ENCODE assay signal across 6 mouse cellular contexts in genomic region chr2:147022041-147022440, GRCm38 (mm10). TPM values are rescaled to one million over a fixed set of nuclear protein-coding genes. Genes with fewer than 3 reads are reported as not detected.
DNase-seq lines count a peak whose midpoint lies in the region; ATAC-seq and TF ChIP-seq lines count a peak whose summit lies in the region.
"Not testable (repeated sequence)": the region's sequence is repeated elsewhere in the genome, so short reads cannot be mapped to it uniquely, and the experiment has no call there.

No protein-coding gene starts in this region.

- not testable (repeated sequence) for TF ChIP-seq RAD21 in MEL (IDR thresholded peaks at IDR 0.05; ENCODE audit: low read depth, low read length)

- DNase-seq in 416B (ENCODE audit: low read depth): peak; percentile 29
- peak; percentile 61 for DNase-seq in MEL (ENCODE audit: low read depth, low spot score)
- peak; percentile 28 for DNase-seq in liver, adult 2 months (ENCODE audit: extremely low read depth, low read depth, low spot score)

- H3K79me2 ChIP-seq in MEL (ENCODE audit: control insufficient read depth, insufficient read depth, low read length, poor library complexity): peaks cover 62% of the 10 kb centered on the region
- peaks cover 20% of the 10 kb centered on the region; the same call in 1 of the 2 replicates for H3K79me2 ChIP-seq in liver, adult 2 months (ENCODE audit: control insufficient read depth, insufficient read depth, low read length)

- H3K9me3 ChIP-seq in MEL (replicated peaks; ENCODE audit: insufficient read depth, low read length): not testable (repeated sequence)

- peak; percentile 65 for ATAC-seq in granulocyte monocyte progenitor cell, adult 5-6 weeks (replicated peaks; ENCODE audit: poor library complexity, severe bottlenecking)
- ATAC-seq in megakaryocyte, adult 5-6 weeks (ENCODE audit: poor library complexity, severe bottlenecking): peak; percentile 71
- ATAC-seq in megakaryocyte-erythroid progenitor cell, adult 5-6 weeks (replicated peaks; ENCODE audit: low FRiP score, low TSS enrichment, poor library complexity, severe bottlenecking): 0 out of 2 replicates have a peak, but pooled peaks have one; percentile 42

- not testable (repeated sequence) for H3K4me3 ChIP-seq in MEL (ENCODE audit: control insufficient read depth in 1 of 2, insufficient read depth in 1 of 2, low read depth in 2 of 2, low read length in 2 of 2); liver, adult 2 months (ENCODE audit: insufficient read depth, low read depth, low read length)

- not testable (repeated sequence) for H3K27ac ChIP-seq in MEL (ENCODE audit: control insufficient read depth, low read depth, low read length); liver, adult 2 months (replicated peaks; ENCODE audit: insufficient read depth, low read depth, low read length)

- TF ChIP-seq EP300 in MEL (IDR thresholded peaks at IDR 0.05; ENCODE audit: low read depth in 1 of 2, low read length in 2 of 2): not testable (repeated sequence)

- H3K27me3 ChIP-seq in MEL (ENCODE audit: control insufficient read depth in 1 of 2, insufficient read depth in 2 of 2, low read length in 2 of 2); liver, adult 2 months (ENCODE audit: control insufficient read depth, insufficient read depth, low read length): not testable (repeated sequence)

- 89% methylated on average over 1 of the region's 1 CpGs for WGBS in liver, adult 2 months

- H3K9ac ChIP-seq in MEL (ENCODE audit: control insufficient read depth, low read depth, low read length, poor library complexity, severe bottlenecking); liver, adult 2 months (ENCODE audit: low read depth, low read length): not testable (repeated sequence)

- H3K36me3 ChIP-seq in MEL (ENCODE audit: control insufficient read depth in 1 of 2, insufficient read depth in 2 of 2, low read length in 2 of 2): peaks cover 16 to 31% of the 10 kb centered on the region in 2 experiments
- H3K36me3 ChIP-seq in liver, adult 2 months (ENCODE audit: control insufficient read depth, insufficient read depth, low read length): peaks cover 15% of the 10 kb centered on the region

- not testable (repeated sequence) for H3K4me1 ChIP-seq in MEL (ENCODE audit: control insufficient read depth in 1 of 2, insufficient read depth in 2 of 2, low read length in 2 of 2); liver, adult 2 months (ENCODE audit: control insufficient read depth, insufficient read depth, low read length)

- not testable (repeated sequence) for TF ChIP-seq POLR2A in MEL (IDR thresholded peaks at IDR 0.05; ENCODE audit: control insufficient read depth in 1 of 2, insufficient read depth in 1 of 2, low read depth in 1 of 2, low read length in 2 of 2, poor library complexity in 1 of 2); liver, adult 2 months (IDR thresholded peaks at IDR 0.05; ENCODE audit: extremely low read depth, insufficient read depth, low read length)

- TF ChIP-seq CTCF in MEL (IDR thresholded peaks at IDR 0.05 in 2 of 3, conservative IDR thresholded peaks at IDR 0.05 in 1 of 3; ENCODE audit: control insufficient read depth in 1 of 3, insufficient read depth in 1 of 3, low read depth in 2 of 3, low read length in 3 of 3, poor library complexity in 1 of 3, severe bottlenecking in 1 of 3); liver, adult 2 months (IDR thresholded peaks at IDR 0.05; ENCODE audit: low read depth, low read length): not testable (repeated sequence)

RNA-seq across cellular contexts. Expression of gene Xrn2, which starts 9.2 kb away (rescaled TPM):
- 98.0 and 114 TPM in 2 replicates for total RNA-seq in MEL (2012; rRNA removed)
- polyA plus RNA-seq in MEL (2012; ENCODE audit: insufficient read depth in 1 of 2, insufficient read length in 2 of 2, low read depth in 1 of 2, low replicate concordance in 2 of 2, missing spikeins in 1 of 2): 100 to 1,000 TPM in 1 of 2 experiments, not detected in 1; 108 TPM
- total RNA-seq in granulocyte monocyte progenitor cell, adult 5-6 weeks (2014; fragmentation: Nextera tagmentation): 65.4 and 71.1 TPM in 2 replicates
- total RNA-seq in granulocyte monocyte progenitor cell, adult 5-6 weeks (2017): 137 and 164 TPM in 2 replicates
- 35.8 and 57.9 TPM in 2 replicates for total RNA-seq in liver, adult 2 months (2014; rRNA removed)
- polyA plus RNA-seq in liver, adult 2 months (2012; rRNA removed): 13.5 and 14.5 TPM in 2 replicates
- 92.3 and 94.3 TPM in 2 replicates for total RNA-seq in megakaryocyte, adult 5-6 weeks (2015)
- total RNA-seq in megakaryocyte, adult 5-6 weeks (2017): 156 and 158 TPM in 2 replicates
- 89.8 and 107 TPM in 2 replicates for total RNA-seq in megakaryocyte-erythroid progenitor cell, adult 5-6 weeks (2014; fragmentation: Nextera tagmentation)
- 199 and 249 TPM in 2 replicates for total RNA-seq in megakaryocyte-erythroid progenitor cell, adult 5-6 weeks (2017)
